Mouse (Mus musculus): ENCODE results near the gene Lyve1.
A peak's percentile ranks its signal among the peaks of the same experiment; 100 is the strongest.

Lyve1 gene

GRCm38 (mm10) chr7:110853611-110854010 lies 9.4 kb downstream of the Lyve1 start:
- DNase-seq (ENCODE audit: extremely low spot score) = no peak

GRCm38 (mm10) chr7:110851541-110852203 lies 11.4 kb downstream of the Lyve1 start:
- no peak for DNase-seq (ENCODE audit: extremely low spot score)

GRCm38 (mm10) chr7:110848371-110848770 lies 14.7 kb downstream of the Lyve1 start:
- DNase-seq (ENCODE audit: extremely low spot score) = no peak

GRCm38 (mm10) chr7:110847321-110847720 lies 15.7 kb downstream of the Lyve1 start:
- no peak for DNase-seq (ENCODE audit: extremely low spot score)

- peak; percentile 93 for DNase-seq (ENCODE audit: extremely low spot score)
Measured at GRCm38 (mm10) chr7:110843916-110844874, 18.8 kb downstream of the Lyve1 start, which contains the start of gene Rnf141. Gene Rnf141 (minus strand): TSS chr7:110844457.

GRCm38 (mm10) chr7:110840332-110840731 lies 22.7 kb downstream of the Lyve1 start:
- no peak for DNase-seq (ENCODE audit: extremely low spot score)

- no peak for DNase-seq (ENCODE audit: extremely low spot score)
Measured at GRCm38 (mm10) chr7:110834522-110834921, 28.5 kb downstream of the Lyve1 start.

GRCm38 (mm10) chr7:110834018-110834417 lies 29.0 kb downstream of the Lyve1 start:
- DNase-seq (ENCODE audit: extremely low spot score) = no peak

- no peak for DNase-seq (ENCODE audit: extremely low spot score)
Measured at GRCm38 (mm10) chr7:110833024-110833423, 30.0 kb downstream of the Lyve1 start.

- DNase-seq (ENCODE audit: extremely low spot score) = no peak
Measured at GRCm38 (mm10) chr7:110823995-110824953, 38.8 kb downstream of the Lyve1 start.

- no peak for DNase-seq (ENCODE audit: extremely low spot score)
Measured at GRCm38 (mm10) chr7:110823593-110823992, 39.4 kb downstream of the Lyve1 start.

GRCm38 (mm10) chr7:110823076-110823475 lies 40.0 kb downstream of the Lyve1 start:
- no peak for DNase-seq (ENCODE audit: extremely low spot score)

- no peak for DNase-seq (ENCODE audit: extremely low spot score)
Measured at GRCm38 (mm10) chr7:110822055-110822454, 41.0 kb downstream of the Lyve1 start.

GRCm38 (mm10) chr7:110821653-110822052 lies 41.4 kb downstream of the Lyve1 start:
- DNase-seq (ENCODE audit: extremely low spot score) = no peak

- DNase-seq (ENCODE audit: extremely low spot score) = no peak
Measured at GRCm38 (mm10) chr7:110821068-110821467, 42.0 kb downstream of the Lyve1 start.

- DNase-seq (ENCODE audit: extremely low spot score) = no peak
Measured at GRCm38 (mm10) chr7:110818787-110819350, 44.2 kb downstream of the Lyve1 start.

GRCm38 (mm10) chr7:110818206-110818605 lies 44.8 kb downstream of the Lyve1 start:
- DNase-seq (ENCODE audit: extremely low spot score) = no peak

- peak; percentile 27 for DNase-seq (ENCODE audit: extremely low spot score)
Measured at GRCm38 (mm10) chr7:110816037-110816436, 47.0 kb downstream of the Lyve1 start.

- DNase-seq (ENCODE audit: extremely low spot score) = no peak
Measured at GRCm38 (mm10) chr7:110813983-110814382, 49.1 kb downstream of the Lyve1 start.

GRCm38 (mm10) chr7:110811529-110811928 lies 51.5 kb downstream of the Lyve1 start:
- DNase-seq (ENCODE audit: extremely low spot score) = no peak

GRCm38 (mm10) chr7:110810995-110811394 lies 52.0 kb downstream of the Lyve1 start:
- no peak for DNase-seq (ENCODE audit: extremely low spot score)
